Mouse (Mus musculus): ENCODE measurements around the gene Fam189a1.

DNA sequence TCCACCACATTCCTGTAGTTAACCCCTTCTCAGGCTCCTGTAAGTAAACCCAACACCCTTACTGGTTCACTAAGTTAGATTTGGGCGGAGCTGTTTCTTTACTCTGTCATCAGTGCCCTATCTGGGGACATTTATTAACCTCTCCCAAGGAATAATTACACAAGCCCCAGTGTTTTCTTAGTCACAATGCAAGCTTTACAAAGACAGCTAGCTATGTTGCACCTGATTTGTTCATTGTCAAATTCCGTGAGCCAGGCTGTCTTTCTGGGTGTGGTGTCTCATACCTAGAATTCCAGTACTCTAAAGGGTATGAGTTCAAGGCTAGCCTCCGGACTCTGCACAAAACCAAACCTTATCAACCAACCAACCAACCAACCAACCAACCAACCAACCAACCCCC lies 250.9 kb downstream of the Fam189a1 start:
- TF ChIP-seq POLR2A (IDR thresholded peaks at IDR 0.05; ENCODE audit: borderline replicate concordance, insufficient read depth, low read length) (no peak), CTCF (IDR thresholded peaks at IDR 0.05; ENCODE audit: borderline replicate concordance, insufficient read depth, low read depth, low read length) (no peak)
